Mouse (Mus musculus): ENCODE data around the gene Fitm2. TPM values are rescaled to one million over a fixed set of nuclear protein-coding genes. Genes with fewer than 3 reads are reported as not detected.

Gene Fitm2
- polyA plus RNA-seq, 1 experiment from 2014 or later = 9.8 TPM

- under 1% methylated on average over 18 of the region's 18 CpGs for WGBS
- peak; percentile 55 for DNase-seq (ENCODE audit: low spot score)
- Histone ChIP-seq H3K4me3 (peak within 1 kb of the TSS; percentile 82), H3K9me3 (replicated peaks) (no peaks in the 10 kb centered on the region), H3K27ac (replicated peaks) (peak within 1 kb of the TSS; percentile 86), H3K4me1 (peaks cover 33% of the 10 kb centered on the region), H3K27me3 (ENCODE audit: low read depth, poor library complexity, severe bottlenecking) (peaks cover 23% of the 10 kb centered on the region), H3K36me3 (no peaks in the 10 kb centered on the region)
These were observed 34.2 kb downstream of the Fitm2 start, which contains the start of gene Gdap1l1 for GRCm38 (mm10) chr2:163438246-163438618. Gene Gdap1l1, plus strand, starts transcription at chr2:163438476.

GRCm38 (mm10) chr2:163437800-163438199 is 34.6 kb downstream of the Fitm2 start:
- peaks cover 33% of the 10 kb centered on the region for H3K4me1 ChIP-seq
- peak overlapping the region; percentile 82 for H3K4me3 ChIP-seq
- no peak for DNase-seq (ENCODE audit: low spot score)
- H3K36me3 ChIP-seq = no peaks in the 10 kb centered on the region
- peaks cover 23% of the 10 kb centered on the region for H3K27me3 ChIP-seq (ENCODE audit: low read depth, poor library complexity, severe bottlenecking)
- no peaks in the 10 kb centered on the region for H3K9me3 ChIP-seq (replicated peaks)
- 41% methylated on average over 4 of the region's 4 CpGs for WGBS
- H3K27ac ChIP-seq (replicated peaks) = peak overlapping the region; percentile 86

- Histone ChIP-seq H3K4me3 (no peak overlapping the region), H3K27me3 (ENCODE audit: low read depth, poor library complexity, severe bottlenecking) (peaks cover 20% of the 10 kb centered on the region), H3K36me3 (no peaks in the 10 kb centered on the region), H3K9me3 (replicated peaks) (no peaks in the 10 kb centered on the region), H3K27ac (replicated peaks) (no peak overlapping the region; the same call in 1 of the 2 replicates), H3K4me1 (peaks cover 22% of the 10 kb centered on the region)
- WGBS = 22% methylated on average over 4 of the region's 4 CpGs
- no peak for DNase-seq (ENCODE audit: low spot score)
These were observed 38.5 kb downstream of the Fitm2 start for GRCm38 (mm10) chr2:163433971-163434370.

GRCm38 (mm10) chr2:163431289-163431688 is 41.1 kb downstream of the Fitm2 start:
- Histone ChIP-seq H3K27me3 (ENCODE audit: low read depth, poor library complexity, severe bottlenecking) (no peaks in the 10 kb centered on the region), H3K36me3 (no peaks in the 10 kb centered on the region), H3K9me3 (replicated peaks) (no peaks in the 10 kb centered on the region), H3K27ac (replicated peaks) (no peak overlapping the region), H3K4me3 (no peak overlapping the region), H3K4me1 (peaks cover 7% of the 10 kb centered on the region)
- 91% methylated on average over 9 of the region's 9 CpGs for WGBS
- no peak for DNase-seq (ENCODE audit: low spot score)

- DNase-seq (ENCODE audit: low spot score) = no peak
- Histone ChIP-seq H3K9me3 (replicated peaks) (no peaks in the 10 kb centered on the region), H3K27me3 (ENCODE audit: low read depth, poor library complexity, severe bottlenecking) (no peaks in the 10 kb centered on the region), H3K4me1 (peaks cover under 1% of the 10 kb centered on the region; the same call in 1 of the 2 replicates), H3K36me3 (peaks cover 3% of the 10 kb centered on the region; the same call in 1 of the 2 replicates), H3K27ac (replicated peaks) (no peak overlapping the region), H3K4me3 (no peak overlapping the region)
- WGBS = 49% methylated on average over 4 of the region's 4 CpGs
These were observed 44.0 kb downstream of the Fitm2 start for GRCm38 (mm10) chr2:163428346-163429011.

GRCm38 (mm10) chr2:163424597-163424996 is 47.8 kb downstream of the Fitm2 start, which contains the start of gene Oser1:
Gene Oser1, minus strand, starts transcription at chr2:163424697.
- Histone ChIP-seq H3K27ac (replicated peaks) (no peak within 1 kb of the TSS), H3K4me1 (peaks cover 13% of the 10 kb centered on the region), H3K27me3 (ENCODE audit: low read depth, poor library complexity, severe bottlenecking) (no peaks in the 10 kb centered on the region), H3K4me3 (no peak within 1 kb of the TSS), H3K36me3 (peaks cover 12% of the 10 kb centered on the region), H3K9me3 (replicated peaks) (no peaks in the 10 kb centered on the region)
- WGBS = 88% methylated on average over 6 of the region's 6 CpGs
- no peak for DNase-seq (ENCODE audit: low spot score)

GRCm38 (mm10) chr2:163422895-163423660 is 49.4 kb downstream of the Fitm2 start:
- no peak for DNase-seq (ENCODE audit: low spot score)
- 87% methylated on average over 9 of the region's 9 CpGs for WGBS
- H3K4me1 ChIP-seq = peaks cover 18% of the 10 kb centered on the region
- no peaks in the 10 kb centered on the region for H3K9me3 ChIP-seq (replicated peaks)
- peaks cover 12% of the 10 kb centered on the region for H3K36me3 ChIP-seq
- no peak overlapping the region for H3K4me3 ChIP-seq
- H3K27me3 ChIP-seq (ENCODE audit: low read depth, poor library complexity, severe bottlenecking) = no peaks in the 10 kb centered on the region
- H3K27ac ChIP-seq (replicated peaks) = no peak overlapping the region

- Histone ChIP-seq H3K27me3 (ENCODE audit: low read depth, poor library complexity, severe bottlenecking) (no peaks in the 10 kb centered on the region), H3K4me3 (peak overlapping the region; percentile 97), H3K27ac (replicated peaks) (peak overlapping the region; percentile 90), H3K4me1 (peaks cover 28% of the 10 kb centered on the region), H3K36me3 (peaks cover 14% of the 10 kb centered on the region), H3K9me3 (replicated peaks) (no peaks in the 10 kb centered on the region)
- no peak for DNase-seq (ENCODE audit: low spot score)
- 43% methylated on average over 10 of the region's 10 CpGs for WGBS
These were observed 52.0 kb downstream of the Fitm2 start for GRCm38 (mm10) chr2:163420366-163420886.

- WGBS = under 1% methylated on average over 69 of the region's 71 CpGs
- peak overlapping the region; percentile 90 for H3K27ac ChIP-seq (replicated peaks)
- DNase-seq (ENCODE audit: low spot score) = peak; percentile 99
These were observed 52.9 kb downstream of the Fitm2 start for GRCm38 (mm10) chr2:163419346-163420045.

GRCm38 (mm10) chr2:163418841-163419345 is 53.5 kb downstream of the Fitm2 start:
- peak; percentile 71 for DNase-seq (ENCODE audit: low spot score)
- Histone ChIP-seq H3K27me3 (ENCODE audit: low read depth, poor library complexity, severe bottlenecking) (no peaks in the 10 kb centered on the region), H3K4me1 (peaks cover 28% of the 10 kb centered on the region), H3K4me3 (peak overlapping the region; percentile 97), H3K9me3 (replicated peaks) (no peaks in the 10 kb centered on the region), H3K36me3 (peaks cover 25% of the 10 kb centered on the region), H3K27ac (replicated peaks) (peak overlapping the region; percentile 90)
- WGBS = under 1% methylated on average over 48 of the region's 50 CpGs

More at GRCm38 (mm10) chr2:163419346-163420045, 52.9 kb downstream of the Fitm2 start:
- H3K4me1 ChIP-seq = peaks cover 28% of the 10 kb centered on the region
- H3K9me3 ChIP-seq (replicated peaks) = no peaks in the 10 kb centered on the region
- peak overlapping the region; percentile 97 for H3K4me3 ChIP-seq
- H3K36me3 ChIP-seq = peaks cover 23% of the 10 kb centered on the region
- H3K27me3 ChIP-seq (ENCODE audit: low read depth, poor library complexity, severe bottlenecking) = no peaks in the 10 kb centered on the region

GRCm38 (mm10) chr2:163417830-163418229 is 54.6 kb downstream of the Fitm2 start:
- peak overlapping the region; percentile 97 for H3K4me3 ChIP-seq
- no peak overlapping the region for H3K27ac ChIP-seq (replicated peaks)
- peaks cover 29% of the 10 kb centered on the region for H3K36me3 ChIP-seq
- no peaks in the 10 kb centered on the region for H3K27me3 ChIP-seq (ENCODE audit: low read depth, poor library complexity, severe bottlenecking)
- no peak for DNase-seq (ENCODE audit: low spot score)
- peaks cover 28% of the 10 kb centered on the region for H3K4me1 ChIP-seq
- H3K9me3 ChIP-seq (replicated peaks) = no peaks in the 10 kb centered on the region

GRCm38 (mm10) chr2:163417026-163417425 is 55.4 kb downstream of the Fitm2 start:
- DNase-seq (ENCODE audit: low spot score) = no peak
- WGBS = 94% methylated on average over 6 of the region's 6 CpGs
- Histone ChIP-seq H3K27me3 (ENCODE audit: low read depth, poor library complexity, severe bottlenecking) (no peaks in the 10 kb centered on the region), H3K36me3 (peaks cover 35% of the 10 kb centered on the region), H3K27ac (replicated peaks) (no peak overlapping the region), H3K4me3 (no peak overlapping the region), H3K4me1 (peaks cover 28% of the 10 kb centered on the region), H3K9me3 (replicated peaks) (no peaks in the 10 kb centered on the region)

Measured in midbrain, embryonic 10.5 days (tissue).